Mouse (Mus musculus) forebrain, embryonic 13.5 days (tissue): ENCODE measurements at regions not wholly inside any gene's neighbourhood (a gene's known extent, or its start where the extent isn't known, plus 50 kb on each side); places are given as distances from the start of the nearest gene placed in this dataset.
A peak's percentile ranks its signal among the peaks of the same experiment; 100 is the strongest.
"Not testable (repeated sequence)": the region's sequence is repeated elsewhere in the genome, so short reads cannot be mapped to it uniquely, and the experiment has no call there.

Experiments
- ATAC-seq: fragments of 200-750 bp; cut with Nextera tagmentation; 2 replicates; pipeline ENCODE4 v1.8.0; 2017
- H3K27ac ChIP-seq: fragments of 300-500 bp; sonication (generic); 2 replicates; pipeline ENCODE4 v1.5.1; 2015; ENCODE audit warnings: inconsistent platforms, mild to moderate bottlenecking, moderate library complexity
- H3K27me3 ChIP-seq: fragments of 300-500 bp; sonication (generic); 2 replicates; pipeline ENCODE4 v1.6.1; 2015; ENCODE audit warnings: mild to moderate bottlenecking, inconsistent platforms
- H3K36me3 ChIP-seq: fragments of 300-500 bp; sonication (generic); 2 replicates; pipeline ENCODE4 v1.6.1; 2015; ENCODE audit warnings: mild to moderate bottlenecking, inconsistent platforms; ENCODE audit not compliant: poor library complexity, severe bottlenecking
- H3K4me1 ChIP-seq: fragments of 300-500 bp; sonication (generic); 2 replicates; pipeline ENCODE4 v1.6.1; 2015; ENCODE audit warnings: inconsistent platforms
- H3K4me2 ChIP-seq: fragments of 300-500 bp; sonication (generic); 2 replicates; pipeline ENCODE4 v1.6.1; 2015; ENCODE audit warnings: inconsistent platforms, mild to moderate bottlenecking, moderate library complexity
- H3K4me3 ChIP-seq: fragments of 300-500 bp; sonication (generic); 2 replicates; pipeline ENCODE4 v1.5.1; 2015; ENCODE audit warnings: mild to moderate bottlenecking, inconsistent platforms
- H3K9ac ChIP-seq: fragments of 300-500 bp; sonication (generic); 2 replicates; pipeline ENCODE4 v1.6.1; 2015; ENCODE audit warnings: mild to moderate bottlenecking, inconsistent platforms
- H3K9me3 ChIP-seq: fragments of 300-500 bp; sonication (generic); replicated peaks from 2 replicates; pipeline ENCODE4 v1.6.1; 2016; ENCODE audit warnings: inconsistent platforms
- WGBS: fragments of 180-500 bp; shearing (Covaris S2); methylation state at CpG from one replicate; pipeline ENCODE4 v1.1.7; 2015; 5-methylcytosine and 5-hydroxymethylcytosine counted together

DNA sequence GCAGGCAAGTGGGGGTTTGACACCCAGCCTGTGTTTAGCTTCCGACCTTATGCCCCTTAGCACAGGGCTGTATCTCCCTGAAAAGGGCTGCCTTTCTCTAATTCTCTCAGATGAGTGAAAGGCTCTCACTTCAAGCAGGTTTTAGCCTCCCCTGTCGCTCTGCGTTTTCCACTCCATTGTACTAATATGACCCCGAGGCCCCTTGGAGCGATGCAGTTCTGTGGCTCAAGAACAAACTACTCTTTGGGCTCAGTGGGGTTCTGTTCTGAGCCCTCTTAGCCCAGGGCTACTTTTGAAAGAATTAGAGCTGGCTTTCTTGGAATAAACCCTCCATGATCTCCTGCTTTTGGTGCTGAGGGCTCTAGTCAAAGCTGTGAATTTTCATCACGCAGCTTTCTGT is 53.4 kb upstream of the Castor2 start:
- H3K9ac ChIP-seq = no peak overlapping the region
- no peaks in the 10 kb centered on the region for H3K36me3 ChIP-seq
- no peak overlapping the region for H3K4me2 ChIP-seq
- ATAC-seq = no peak
- no peaks in the 10 kb centered on the region for H3K27me3 ChIP-seq
- H3K9me3 ChIP-seq = no peaks in the 10 kb centered on the region; the same call in 1 of the 2 replicates
- H3K4me3 ChIP-seq = no peak overlapping the region
- H3K4me1 ChIP-seq = 0 out of 2 replicates have a peak, but pooled peaks cover 4% of the 10 kb centered on the region
- 12% methylated on average over 6 of the region's 6 CpGs for WGBS
- no peak overlapping the region for H3K27ac ChIP-seq

DNA sequence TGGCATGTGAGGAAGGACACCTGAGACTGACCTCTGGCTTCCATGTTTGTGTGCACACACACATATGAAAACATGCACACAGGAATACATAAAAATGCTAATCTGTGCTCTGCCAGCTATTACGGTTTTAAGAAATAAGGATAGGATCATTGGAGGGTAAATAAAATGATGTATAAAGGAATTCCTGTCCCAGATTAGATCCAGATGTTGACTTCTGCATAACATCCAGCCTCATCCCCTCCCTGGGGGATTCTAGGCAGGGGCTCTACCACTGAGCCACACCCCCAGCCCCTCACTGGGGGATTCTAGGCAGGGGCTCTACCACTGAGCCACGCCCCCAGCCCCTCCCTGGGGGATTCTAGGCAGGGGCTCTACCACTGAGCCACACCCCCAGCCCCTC is 56.6 kb upstream of the Castor2 start:
- not testable (repeated sequence) for H3K4me2 ChIP-seq, H3K9me3 ChIP-seq, H3K4me1 ChIP-seq, ATAC-seq, H3K4me3 ChIP-seq, H3K27me3 ChIP-seq, H3K27ac ChIP-seq, H3K36me3 ChIP-seq, H3K9ac ChIP-seq
- 83% methylated on average over 1 of the region's 2 CpGs for WGBS

DNA sequence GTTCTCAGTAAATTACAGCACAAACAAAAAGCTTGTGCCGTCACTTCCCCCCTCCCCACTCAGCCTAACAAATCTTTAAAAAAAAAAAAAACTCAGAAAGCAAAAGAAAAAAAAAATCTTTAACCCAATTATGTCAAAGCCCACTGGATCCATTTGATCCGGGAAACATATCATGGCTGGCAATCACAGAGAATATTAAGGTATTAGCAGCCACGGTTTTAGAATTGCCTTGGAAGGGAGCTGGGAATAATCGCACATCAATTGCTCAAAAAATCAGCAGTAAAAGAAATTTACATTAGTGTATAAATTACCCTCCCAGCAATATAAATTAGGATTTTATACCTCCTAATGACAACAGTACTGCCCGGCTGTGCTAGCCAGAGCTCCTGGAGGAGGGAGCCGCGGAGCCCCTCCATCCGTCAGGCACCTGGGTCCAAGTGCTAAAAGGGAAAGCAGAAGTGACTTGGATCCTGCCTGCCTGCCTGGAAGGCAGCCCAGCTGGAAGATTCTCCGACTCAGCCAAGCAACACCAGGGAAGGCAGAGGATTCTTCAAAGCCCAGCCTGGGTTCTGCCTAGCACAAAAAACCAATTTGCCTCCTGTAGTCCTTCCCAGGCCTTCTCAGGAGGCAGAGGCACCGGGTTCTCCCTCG is 72.1 kb upstream of the Castor2 start:
- Histone ChIP-seq H3K4me1 (peaks cover 10% of the 10 kb centered on the region), H3K27ac (peak overlapping the region; percentile 82), H3K36me3 (no peaks in the 10 kb centered on the region), H3K9ac (no peak overlapping the region), H3K4me2 (peak overlapping the region; percentile 17; the same call in 1 of the 2 replicates), H3K4me3 (no peak overlapping the region), H3K9me3 (no peaks in the 10 kb centered on the region), H3K27me3 (no peaks in the 10 kb centered on the region)
- 32% methylated on average over 11 of the region's 11 CpGs for WGBS
- no peak for ATAC-seq

DNA sequence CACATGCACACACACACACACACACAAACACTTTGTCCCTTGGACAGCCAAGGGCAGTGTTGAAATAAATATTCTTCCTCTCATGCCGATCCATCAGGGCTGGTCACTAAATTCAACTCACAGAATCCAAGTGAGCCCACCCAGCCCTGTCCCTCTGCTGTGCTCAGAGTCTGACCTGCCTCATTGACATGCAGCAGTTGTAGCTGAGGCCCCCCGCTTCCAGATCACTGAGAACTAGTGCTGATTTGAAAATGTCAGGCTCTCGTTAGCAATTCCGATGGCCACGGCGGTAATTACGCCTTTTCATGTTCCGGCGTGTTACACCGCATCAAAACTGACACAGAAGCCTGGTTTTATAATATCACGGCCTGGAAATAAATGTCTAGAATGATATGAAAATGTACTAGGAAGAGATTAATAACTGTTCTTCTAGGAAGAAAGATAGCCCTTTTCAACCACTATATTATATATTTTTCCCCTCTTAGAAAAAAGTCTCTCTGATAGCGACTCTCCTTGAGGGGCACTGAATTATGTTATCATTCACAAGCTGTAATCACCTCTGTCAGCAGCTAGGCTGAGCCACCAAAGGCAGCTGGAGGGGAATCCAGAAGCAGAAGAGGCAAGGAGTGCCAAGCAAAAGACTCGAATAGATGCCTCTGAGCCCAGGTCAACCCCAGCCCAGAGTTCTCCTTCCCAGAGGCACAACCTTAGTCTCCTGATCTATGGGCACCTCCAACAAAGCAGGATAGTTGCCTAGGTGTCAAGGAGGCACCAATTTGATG is 79.7 kb upstream of the Castor2 start:
- H3K4me1 ChIP-seq = peaks cover 21% of the 10 kb centered on the region
- no peaks in the 10 kb centered on the region for H3K36me3 ChIP-seq
- no peak overlapping the region for H3K4me3 ChIP-seq
- ATAC-seq = peak; percentile 62; the same call in 1 of the 2 replicates
- no peaks in the 10 kb centered on the region; the same call in 1 of the 2 replicates for H3K9me3 ChIP-seq
- 30% methylated on average over 13 of the region's 13 CpGs for WGBS
- peak overlapping the region; percentile 34; the same call in 1 of the 2 replicates for H3K9ac ChIP-seq
- no peaks in the 10 kb centered on the region for H3K27me3 ChIP-seq
- peak overlapping the region; percentile 62 for H3K27ac ChIP-seq
- H3K4me2 ChIP-seq = peak overlapping the region; percentile 22

DNA sequence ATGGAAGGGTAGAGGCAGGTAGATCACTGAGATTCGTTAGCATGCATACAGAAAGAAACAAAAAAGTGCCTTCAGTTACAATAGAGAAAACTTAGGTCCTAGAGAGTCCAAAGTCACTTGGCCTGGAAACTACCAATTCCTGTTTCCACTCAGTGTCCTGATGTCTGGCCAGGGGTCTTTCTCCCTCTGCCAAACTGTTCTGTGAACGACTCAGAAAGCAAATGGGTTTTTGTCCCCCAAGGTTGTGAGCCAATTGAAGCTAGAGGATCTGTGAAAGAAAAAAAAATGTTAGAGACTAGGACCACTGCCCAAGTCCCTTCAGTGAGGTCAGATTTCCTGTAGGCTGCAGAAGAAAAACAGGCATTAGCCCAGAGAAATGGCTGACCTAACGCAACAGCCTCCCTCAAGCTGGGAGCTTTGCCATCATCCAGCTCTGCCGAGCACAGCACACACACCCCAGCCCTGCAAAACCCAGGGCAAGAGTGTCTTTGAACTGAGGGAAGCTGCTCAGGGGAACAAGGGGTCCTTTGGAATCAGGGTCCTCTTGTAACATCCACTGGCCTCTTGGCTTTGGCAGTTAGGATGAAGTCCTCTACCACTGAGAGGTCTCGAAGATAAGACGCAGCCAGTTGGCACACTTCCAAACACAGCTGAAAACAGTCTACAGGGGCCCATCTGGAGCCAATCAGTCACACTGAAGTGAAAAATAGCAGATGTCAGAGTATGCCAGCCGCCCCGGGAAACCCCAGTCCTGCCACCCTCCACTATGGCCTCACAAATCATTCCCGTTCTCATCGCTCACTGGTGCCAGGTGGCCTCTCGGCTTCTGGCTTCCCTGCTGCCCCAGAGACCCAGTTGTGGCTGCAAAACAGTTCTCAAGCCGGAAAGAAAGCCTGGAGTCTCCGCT is 85.0 kb upstream of the Castor2 start:
- Histone ChIP-seq H3K27ac (peak overlapping the region; percentile 82), H3K27me3 (no peaks in the 10 kb centered on the region), H3K4me3 (no peak overlapping the region), H3K9me3 (no peaks in the 10 kb centered on the region; the same call in 1 of the 2 replicates), H3K4me1 (peaks cover 25% of the 10 kb centered on the region), H3K36me3 (no peaks in the 10 kb centered on the region), H3K9ac (no peak overlapping the region), H3K4me2 (peak overlapping the region; percentile 4)
- peak; percentile 89 for ATAC-seq
- WGBS = 29% methylated on average over 13 of the region's 13 CpGs

DNA sequence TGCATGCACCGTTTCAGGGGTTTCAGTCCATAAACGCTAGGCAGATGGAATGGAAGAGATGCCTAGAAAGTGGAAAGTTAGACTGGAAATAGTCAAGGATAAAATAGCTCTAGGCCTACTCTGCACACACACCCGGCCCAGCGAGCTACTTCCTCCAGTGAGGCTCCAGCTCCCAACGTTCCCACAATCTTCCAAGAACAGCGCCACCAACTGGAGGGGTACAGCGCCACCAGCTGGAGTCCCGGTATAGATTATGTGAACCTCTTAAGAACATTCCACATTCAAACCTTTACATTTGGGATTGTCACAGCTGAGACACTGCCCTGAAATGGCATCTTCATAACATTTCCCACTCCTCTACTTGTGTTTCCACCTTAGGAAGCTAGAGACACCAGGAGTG is 86.3 kb upstream of the Castor2 start:
- Histone ChIP-seq H3K9me3 (no peaks in the 10 kb centered on the region; the same call in 1 of the 2 replicates), H3K4me2 (no peak overlapping the region), H3K27ac (no peak overlapping the region), H3K4me1 (peaks cover 20% of the 10 kb centered on the region), H3K27me3 (no peaks in the 10 kb centered on the region), H3K36me3 (no peaks in the 10 kb centered on the region), H3K9ac (no peak overlapping the region), H3K4me3 (no peak overlapping the region)
- ATAC-seq = no peak
- 82% methylated on average over 8 of the region's 8 CpGs for WGBS

DNA sequence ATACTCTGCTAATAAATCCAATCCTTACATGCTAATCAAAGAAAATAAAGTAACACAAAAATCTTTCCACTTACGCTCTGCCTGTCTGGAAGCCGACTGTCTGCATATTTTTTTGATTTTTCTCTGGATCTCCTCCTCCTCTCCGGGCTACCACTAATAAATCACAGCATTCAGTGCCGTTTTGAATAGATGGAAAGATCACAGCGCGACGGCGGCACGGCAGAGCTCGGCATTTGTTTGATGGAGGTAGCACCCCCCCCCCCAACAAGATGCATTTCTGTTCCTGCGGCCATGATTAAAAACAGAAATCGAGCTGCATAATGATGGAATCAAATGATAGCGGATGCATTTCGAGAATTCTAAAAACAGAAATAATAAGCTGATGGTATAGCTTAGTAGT is 89.7 kb upstream of the Castor2 start:
- Histone ChIP-seq H3K4me3 (no peak overlapping the region), H3K4me2 (no peak overlapping the region), H3K27me3 (no peaks in the 10 kb centered on the region), H3K36me3 (no peaks in the 10 kb centered on the region), H3K27ac (no peak overlapping the region), H3K9me3 (no peaks in the 10 kb centered on the region), H3K4me1 (peaks cover 24% of the 10 kb centered on the region), H3K9ac (no peak overlapping the region; the same call in 1 of the 2 replicates)
- 76% methylated on average over 14 of the region's 14 CpGs for WGBS
- no peak for ATAC-seq

DNA sequence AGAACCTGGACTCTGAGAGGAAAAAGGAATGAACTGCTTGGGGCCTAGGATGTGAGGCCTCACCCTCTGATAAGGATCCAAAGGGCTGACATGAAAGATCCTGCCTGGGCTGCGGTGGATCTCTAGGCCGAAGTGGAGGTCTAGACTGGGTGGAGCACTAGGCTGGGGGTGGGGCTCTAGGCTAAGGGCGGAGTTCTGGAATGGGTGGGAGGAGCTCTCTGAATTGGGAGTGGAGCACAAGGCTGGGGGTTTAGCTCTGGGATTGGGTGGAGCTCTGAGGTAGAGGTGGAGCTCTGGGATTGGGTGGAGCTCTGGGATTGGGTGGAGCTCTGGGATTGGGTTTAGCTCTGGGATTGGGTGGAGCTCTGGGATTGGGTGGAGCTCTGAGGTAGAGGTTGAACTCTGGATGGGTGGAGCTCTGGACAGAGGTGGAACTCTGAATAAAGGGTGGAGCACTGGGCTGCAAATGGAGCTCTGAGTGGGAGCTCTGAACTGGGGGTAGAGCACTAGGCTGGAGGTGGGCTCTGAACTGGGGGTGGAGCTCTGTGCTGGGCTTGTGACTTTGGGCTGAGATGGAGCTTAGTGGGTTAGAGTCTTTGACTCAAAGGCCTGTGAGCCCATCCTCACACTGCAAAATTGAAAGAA is 92.3 kb upstream of the Castor2 start:
- 18% methylated on average over 3 of the region's 3 CpGs for WGBS

DNA sequence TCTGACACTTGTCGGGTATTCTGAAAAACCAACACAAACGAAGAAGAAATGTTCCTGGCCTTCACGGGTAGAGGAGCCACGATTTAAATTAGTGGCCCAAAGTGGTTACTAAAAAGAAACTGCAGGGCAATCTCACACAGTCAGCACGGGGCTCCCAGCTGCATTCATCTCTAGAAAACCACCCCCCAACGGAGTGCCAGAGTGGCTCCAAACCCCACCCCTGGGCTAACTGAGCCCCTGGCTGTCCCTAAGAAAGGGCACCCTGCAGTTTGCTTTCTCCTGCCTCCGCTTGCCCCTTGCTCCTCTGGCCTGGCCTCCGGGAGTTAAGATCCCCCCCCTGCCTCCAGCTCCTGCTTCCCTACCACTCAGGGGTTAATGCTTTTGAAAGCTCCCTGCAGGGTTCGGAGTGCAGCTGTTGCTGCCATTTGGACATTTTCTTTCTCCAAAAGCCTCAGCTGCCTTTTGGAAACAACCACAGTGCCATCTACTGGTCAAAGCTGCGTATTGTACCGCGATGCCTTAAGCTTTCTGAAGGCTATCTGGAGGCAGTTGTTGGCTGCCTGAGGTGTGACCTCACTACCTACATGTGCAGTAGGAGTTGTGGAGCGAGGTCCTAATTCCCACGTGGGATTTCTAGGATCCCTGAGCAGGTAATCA is 92.9 kb upstream of the Castor2 start:
- Histone ChIP-seq H3K4me2 (peak overlapping the region; percentile 43), H3K27ac (peak overlapping the region; percentile 72), H3K36me3 (no peaks in the 10 kb centered on the region), H3K9me3 (no peaks in the 10 kb centered on the region), H3K27me3 (no peaks in the 10 kb centered on the region), H3K4me3 (no peak overlapping the region), H3K4me1 (peaks cover 11% of the 10 kb centered on the region), H3K9ac (no peak overlapping the region)
- ATAC-seq = peak; percentile 91
- 1% methylated on average over 14 of the region's 14 CpGs for WGBS

More for the DNA sequence above, 92.3 kb upstream of the Castor2 start:
- H3K27ac ChIP-seq = peak overlapping the region; percentile 49; the same call in 1 of the 2 replicates
- ATAC-seq = peak; percentile 77; the same call in 1 of the 2 replicates
- no peak overlapping the region for H3K9ac ChIP-seq
- H3K4me3 ChIP-seq = no peak overlapping the region
- no peak overlapping the region for H3K4me2 ChIP-seq
- H3K27me3 ChIP-seq = no peaks in the 10 kb centered on the region
- H3K36me3 ChIP-seq = no peaks in the 10 kb centered on the region
- no peaks in the 10 kb centered on the region for H3K9me3 ChIP-seq
- peaks cover 11% of the 10 kb centered on the region for H3K4me1 ChIP-seq

DNA sequence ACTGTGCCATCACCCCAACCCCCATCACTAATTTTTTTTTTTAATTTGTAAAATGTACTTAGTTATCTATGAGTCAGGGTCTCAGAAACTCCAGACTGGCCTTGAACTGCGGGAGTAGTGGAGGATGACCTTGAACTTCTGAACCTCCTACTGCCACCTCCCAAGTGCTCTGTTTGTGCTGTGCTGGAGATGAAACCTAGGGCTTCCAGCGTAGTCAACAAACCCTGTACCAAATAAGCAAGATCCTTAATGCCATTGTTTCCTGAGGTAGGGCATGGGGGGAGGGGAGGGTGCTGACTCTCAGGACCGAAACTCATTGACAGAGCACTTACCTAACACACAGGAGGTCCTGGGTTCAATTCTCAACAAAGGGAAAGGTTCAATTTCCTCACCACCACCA is 93.5 kb upstream of the Castor2 start:
- no peak overlapping the region for H3K9ac ChIP-seq
- 16% methylated on average over 3 of the region's 3 CpGs for WGBS
- peaks cover 11% of the 10 kb centered on the region for H3K4me1 ChIP-seq
- ATAC-seq = no peak
- H3K4me2 ChIP-seq = no peak overlapping the region; the same call in 1 of the 2 replicates
- H3K4me3 ChIP-seq = no peak overlapping the region
- H3K36me3 ChIP-seq = no peaks in the 10 kb centered on the region
- H3K27ac ChIP-seq = peak overlapping the region; percentile 72
- no peaks in the 10 kb centered on the region for H3K27me3 ChIP-seq
- no peaks in the 10 kb centered on the region for H3K9me3 ChIP-seq

DNA sequence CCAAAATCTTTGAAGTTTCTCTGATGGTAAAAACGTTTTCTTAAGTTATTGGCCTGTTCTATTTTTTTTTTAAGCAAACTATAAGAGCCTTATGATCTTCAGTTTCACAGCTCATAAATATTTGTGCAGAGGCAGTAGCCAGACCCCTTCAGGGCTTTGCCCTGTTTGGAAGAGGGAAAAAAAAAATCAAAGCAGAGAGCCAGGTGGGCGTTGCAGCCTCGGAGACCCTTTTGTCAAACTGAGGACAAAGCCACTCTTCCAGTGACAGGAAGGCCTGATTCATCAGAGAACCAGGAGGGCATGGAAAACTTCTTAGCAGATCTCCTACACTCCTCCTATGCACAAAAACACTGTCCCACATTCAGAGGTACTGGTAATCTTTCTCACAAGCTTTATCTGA is 99.4 kb upstream of the Castor2 start:
- peaks cover 18% of the 10 kb centered on the region for H3K4me1 ChIP-seq
- H3K4me3 ChIP-seq = no peak overlapping the region
- no peak overlapping the region for H3K4me2 ChIP-seq
- H3K9me3 ChIP-seq = no peaks in the 10 kb centered on the region
- H3K27me3 ChIP-seq = no peaks in the 10 kb centered on the region
- H3K27ac ChIP-seq = peak overlapping the region; percentile 71
- H3K9ac ChIP-seq = no peak overlapping the region
- H3K36me3 ChIP-seq = no peaks in the 10 kb centered on the region
- ATAC-seq = no peak
- 4% methylated on average over 3 of the region's 3 CpGs for WGBS
